Mouse (Mus musculus): ENCODE data around the gene Ankrd34a.
"Not testable (repeated sequence)": the region's sequence is repeated elsewhere in the genome, so short reads cannot be mapped to it uniquely, and the experiment has no call there.

Ankrd34a gene

GRCm38 (mm10) chr3:96601941-96602703 lies 5.7 kb downstream of the Ankrd34a start:
- intact Hi-C loops (cut with DNase I) = no loop called here

- intact Hi-C loops (cut with DNase I) = no loop called here
These were observed 6.3 kb downstream of the Ankrd34a start for GRCm38 (mm10) chr3:96602704-96603084.

DNA sequence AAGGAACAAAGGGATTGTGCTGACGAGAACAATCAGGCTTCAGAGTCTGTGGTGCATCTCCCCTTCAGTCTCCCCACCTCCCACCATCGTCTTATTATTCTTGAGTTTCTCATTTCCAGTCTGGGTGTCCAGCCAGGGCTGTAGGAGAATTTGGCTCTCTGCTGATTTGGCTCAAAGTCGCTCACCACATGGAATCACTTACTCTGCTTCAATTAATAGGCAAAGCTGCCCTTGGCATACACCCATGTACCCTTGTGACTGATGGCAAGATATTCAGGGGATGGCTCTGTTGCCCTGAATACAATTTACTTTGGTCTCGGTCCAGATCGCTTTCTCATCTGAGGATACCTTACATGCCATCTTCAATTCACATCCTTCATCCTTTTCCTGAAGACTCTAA lies 6.9 kb downstream of the Ankrd34a start:
- intact Hi-C loops (cut with DNase I) = no loop called here

- intact Hi-C loops (cut with DNase I) = not testable (repeated sequence)
These were observed 9.6 kb downstream of the Ankrd34a start for GRCm38 (mm10) chr3:96606007-96606406.

DNA sequence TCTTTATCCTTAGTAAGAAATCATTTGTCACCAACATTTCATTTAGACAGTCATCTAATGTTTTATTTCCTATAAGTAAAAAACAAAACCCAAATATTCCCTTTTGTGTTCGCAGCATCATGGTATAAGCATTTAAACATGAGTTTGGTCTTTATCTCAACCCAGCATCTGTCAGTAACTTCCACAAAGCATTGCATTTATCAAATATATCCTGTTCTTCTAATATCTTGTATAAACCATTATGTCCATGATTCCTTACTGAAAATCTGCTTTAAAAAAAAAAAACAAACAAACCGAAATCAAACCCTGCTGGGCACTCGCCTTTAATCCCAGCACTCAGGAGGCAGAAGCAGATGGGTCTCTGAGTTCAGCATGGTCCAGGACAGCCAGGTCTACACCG lies 10.2 kb downstream of the Ankrd34a start:
- intact Hi-C loops (cut with DNase I) = no loop called here

DNA sequence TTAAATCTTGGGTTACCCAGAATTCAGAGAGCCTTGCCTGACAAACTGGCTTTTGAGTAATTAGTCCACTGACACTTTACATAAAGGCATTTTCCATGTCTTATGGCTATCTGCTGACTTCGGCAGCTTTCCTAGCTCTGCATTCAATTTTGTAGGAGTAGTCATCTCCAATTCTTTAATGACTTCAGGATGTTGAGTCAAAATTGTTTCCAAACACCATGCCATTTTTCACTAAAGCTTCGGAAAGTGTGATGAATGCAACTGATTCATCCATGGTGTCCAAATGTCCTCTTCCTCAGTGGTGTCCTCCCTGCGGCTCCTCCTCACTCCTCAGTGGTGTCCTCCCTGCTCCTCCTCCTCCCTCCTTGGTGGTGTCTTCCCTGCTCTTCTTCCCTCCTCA lies 21.5 kb downstream of the Ankrd34a start:
- intact Hi-C loops (cut with DNase I) = no loop called here

DNA sequence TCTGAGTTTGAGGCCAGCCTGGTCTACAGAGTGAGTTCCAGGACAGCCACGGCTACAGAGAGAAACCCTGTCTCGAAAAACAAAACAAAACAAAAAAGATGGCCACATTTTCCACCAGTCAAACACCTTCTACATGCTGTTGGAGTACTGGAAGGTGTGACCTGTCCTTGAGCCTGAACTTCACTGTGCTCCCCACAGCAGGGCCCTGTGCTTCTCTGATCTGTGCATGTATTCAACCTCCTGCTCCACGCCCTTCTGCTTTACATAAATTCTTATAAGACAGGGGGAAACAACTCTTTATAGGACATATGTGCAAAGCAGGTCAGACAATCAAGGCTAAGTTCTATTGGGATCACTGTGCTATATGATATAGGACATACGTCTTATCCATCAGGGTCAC lies 26.8 kb downstream of the Ankrd34a start:
- intact Hi-C loops (cut with DNase I) = no loop called here

DNA sequence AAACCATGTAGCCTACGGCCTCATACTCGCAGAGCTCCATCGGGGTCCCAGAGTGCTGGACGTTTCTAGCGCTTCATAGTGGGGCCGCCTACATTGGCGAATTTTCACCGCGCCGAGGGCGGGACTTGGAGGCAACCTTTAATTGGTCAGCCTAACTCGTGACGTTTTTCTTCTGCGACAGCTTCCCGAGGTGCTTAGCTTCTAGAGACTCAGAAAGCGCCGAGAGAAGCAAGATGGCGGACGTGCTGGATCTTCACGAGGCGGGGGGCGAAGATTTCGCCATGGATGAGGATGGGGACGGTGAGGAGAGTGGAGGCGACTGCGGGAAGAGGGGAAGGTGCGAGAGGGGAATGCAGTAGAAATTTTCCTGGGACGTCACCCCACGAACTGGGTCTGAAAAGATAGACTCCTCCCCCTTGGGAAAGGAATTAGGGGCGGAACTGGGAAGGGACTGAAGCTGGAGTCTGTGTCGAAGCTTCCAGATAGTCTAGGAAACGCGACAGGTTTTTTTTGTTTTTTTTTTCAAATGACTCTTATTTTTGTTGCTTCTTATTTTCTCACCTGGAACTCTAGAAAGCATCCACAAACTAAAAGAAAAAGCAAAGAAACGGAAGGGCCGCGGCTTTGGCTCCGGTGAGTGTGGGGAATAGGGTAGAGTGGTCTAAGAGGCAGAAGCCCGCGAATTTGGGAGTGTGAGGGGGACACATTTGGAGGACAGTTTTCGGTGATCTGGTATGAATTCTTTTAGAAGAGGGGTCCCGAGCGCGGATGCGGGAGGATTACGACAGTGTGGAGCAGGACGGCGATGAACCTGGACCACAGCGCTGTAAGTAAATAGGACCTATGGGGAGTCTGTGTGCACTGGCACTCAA lies 33.5 kb downstream of the Ankrd34a start, which contains the start of gene Rbm8a:
Rbm8a (plus strand) TSS at position 205 of the 872 bp plus-strand sequence.
- intact Hi-C loops (cut with DNase I) = no loop called here

DNA sequence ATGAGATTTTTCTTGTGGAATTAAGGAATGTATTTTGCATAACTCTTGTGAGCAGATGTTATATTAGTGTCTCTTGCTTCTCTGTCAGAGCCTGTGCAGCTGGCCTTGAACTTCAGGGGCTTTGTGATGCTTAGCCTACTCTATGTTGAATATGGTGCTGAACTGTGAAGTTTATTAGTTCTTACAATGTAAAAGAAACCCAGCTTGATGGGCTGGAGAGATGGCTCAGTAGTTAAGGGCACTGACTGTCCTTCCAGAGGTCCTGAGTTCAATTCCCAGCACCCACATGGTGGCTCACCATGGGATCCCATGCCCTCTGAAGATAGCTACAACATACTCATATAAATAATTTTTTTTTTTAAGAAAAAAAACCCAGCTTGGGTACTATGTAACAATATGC lies 35.6 kb downstream of the Ankrd34a start:
- intact Hi-C loops (cut with DNase I) = no loop called here

DNA sequence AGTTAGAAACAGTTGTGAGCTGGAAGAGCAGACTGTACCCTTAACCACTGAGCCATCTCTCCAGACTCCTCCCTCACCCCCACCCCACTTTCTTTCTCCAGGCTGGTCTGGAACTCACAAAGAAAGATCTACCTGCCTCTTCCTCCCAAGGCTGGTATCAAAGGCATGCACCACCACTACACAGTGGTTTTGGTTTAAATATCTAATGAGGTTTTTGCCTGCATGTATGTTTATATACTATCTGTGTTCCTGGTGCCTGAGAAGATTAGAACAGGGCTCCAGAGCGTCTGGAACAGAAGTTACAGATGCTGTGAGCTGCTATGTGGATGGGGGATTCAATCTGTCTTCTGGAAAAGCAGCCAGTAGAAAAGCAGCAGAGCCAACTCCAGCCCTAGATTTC lies 37.6 kb downstream of the Ankrd34a start:
- intact Hi-C loops (cut with DNase I) = no loop called here

DNA sequence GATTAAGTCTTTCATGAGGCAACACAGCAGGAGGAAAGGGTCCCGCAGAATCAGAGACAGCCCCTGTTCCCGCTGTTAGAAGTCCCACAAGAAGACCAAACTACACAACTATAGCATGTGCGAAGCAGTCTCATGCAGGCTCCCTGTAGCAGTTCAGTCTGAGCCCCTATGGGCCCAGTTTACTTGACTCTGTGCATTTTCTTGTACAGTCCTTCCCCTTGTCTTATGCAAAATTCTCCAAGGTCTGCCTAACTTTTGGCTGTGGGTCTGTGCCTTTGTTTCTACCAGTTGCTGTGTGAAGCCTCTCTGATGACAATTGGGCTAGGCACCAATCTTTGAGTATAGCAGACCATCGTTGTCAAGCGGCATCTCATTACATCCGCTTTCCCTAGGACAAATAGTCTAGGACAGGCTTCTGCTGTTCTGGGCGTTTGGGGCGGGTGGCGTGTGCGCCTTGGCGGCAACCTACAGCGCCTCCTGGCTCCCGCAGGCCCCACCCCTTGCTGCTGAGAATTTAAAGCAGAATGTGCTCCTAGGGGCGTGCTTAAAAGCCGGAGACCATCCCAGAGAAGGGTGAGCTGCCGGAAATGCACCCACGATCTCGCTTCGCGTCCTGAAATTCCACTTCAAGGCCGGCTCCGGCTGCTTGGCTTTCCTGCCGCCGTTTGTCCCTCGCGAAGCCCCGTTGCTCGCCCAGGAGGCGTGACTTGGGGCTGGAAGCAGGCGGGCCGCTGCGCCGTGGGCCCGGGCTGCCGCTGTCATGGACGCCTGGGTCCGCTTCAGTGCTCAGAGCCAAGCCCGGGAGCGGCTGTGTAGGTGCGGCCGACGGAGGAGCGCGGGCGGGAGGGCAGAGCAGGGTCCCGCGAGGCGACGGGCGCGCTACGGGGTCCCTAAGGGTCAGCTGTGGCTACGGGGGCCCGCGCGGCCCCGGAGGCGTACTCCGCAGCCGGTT lies 38.8 kb downstream of the Ankrd34a start, which contains the start of the genes Pex11b and Gm42957:
Pex11b (plus strand) TSS at position 449 of the 952 bp plus-strand sequence.
Gm42957 (plus strand) TSS at position 547 of the 952 bp plus-strand sequence.
- intact Hi-C loops (cut with DNase I) = loop anchor here (5.0 kb wide), 1 partner anchor 38 kb away; the partner anchor contains the start of gene Ankrd34a

DNA sequence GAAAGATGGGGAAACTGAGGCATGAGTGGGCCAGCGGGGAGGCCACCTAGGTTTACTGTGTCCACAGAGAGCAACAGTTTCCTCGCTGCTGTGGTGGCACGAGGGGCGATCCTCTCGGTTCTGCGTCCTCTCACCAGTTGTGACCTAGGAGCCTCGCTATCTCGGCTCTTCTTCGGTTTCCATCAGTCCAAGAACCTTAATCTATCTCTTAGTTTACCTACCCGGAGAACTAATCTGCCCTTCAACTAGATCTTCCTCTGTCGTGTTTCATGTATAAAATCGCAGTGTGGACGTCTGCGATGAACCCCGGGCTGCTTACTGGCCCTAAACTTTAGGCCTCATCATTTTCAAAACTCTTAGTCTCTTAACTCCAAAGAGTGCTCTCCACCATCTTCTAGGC lies 39.5 kb downstream of the Ankrd34a start:
- intact Hi-C loops (cut with DNase I) = loop anchor here (5.0 kb wide), 1 partner anchor 39 kb away; the partner anchor contains the start of gene Ankrd34a

- intact Hi-C loops (cut with DNase I) = loop anchor here (5.0 kb wide), 1 partner anchor 39 kb away; the partner anchor contains the start of gene Ankrd34a
These were observed 40.0 kb downstream of the Ankrd34a start for GRCm38 (mm10) chr3:96636448-96636847.

DNA sequence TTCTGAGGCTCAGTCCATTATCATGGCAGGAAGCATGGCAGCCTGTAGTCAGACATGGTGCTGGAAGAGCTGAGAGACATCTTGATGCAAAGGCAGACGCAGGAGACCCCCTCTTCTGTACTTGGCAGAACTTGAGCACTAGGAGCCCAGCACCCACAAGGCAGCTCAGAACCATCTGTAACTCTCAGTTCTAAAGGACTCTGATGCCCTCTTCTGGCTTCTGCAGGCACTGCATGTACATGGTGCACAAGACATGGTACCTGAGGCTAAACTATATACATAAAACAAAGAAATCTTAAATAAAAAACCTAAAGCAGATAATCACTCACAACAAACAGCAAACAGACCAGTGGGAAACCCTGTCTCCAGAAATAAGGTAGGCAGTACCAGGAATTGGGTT lies 42.8 kb downstream of the Ankrd34a start:
- intact Hi-C loops (cut with DNase I) = loop anchor here (2.0 to 5.0 kb wide), 3 partner anchors 42 to 94 kb away; partner anchors contain the start of gene Ankrd34a

GRCm38 (mm10) chr3:96645018-96645649 lies 48.7 kb downstream of the Ankrd34a start, which contains the start of gene Itga10:
TSS of gene Itga10 (plus strand) at chr3:96645584.
- intact Hi-C loops (cut with DNase I) = loop anchor here (10.0 kb wide), 1 partner anchor 60 kb away; the partner anchor contains the start of gene Nudt17

DNA sequence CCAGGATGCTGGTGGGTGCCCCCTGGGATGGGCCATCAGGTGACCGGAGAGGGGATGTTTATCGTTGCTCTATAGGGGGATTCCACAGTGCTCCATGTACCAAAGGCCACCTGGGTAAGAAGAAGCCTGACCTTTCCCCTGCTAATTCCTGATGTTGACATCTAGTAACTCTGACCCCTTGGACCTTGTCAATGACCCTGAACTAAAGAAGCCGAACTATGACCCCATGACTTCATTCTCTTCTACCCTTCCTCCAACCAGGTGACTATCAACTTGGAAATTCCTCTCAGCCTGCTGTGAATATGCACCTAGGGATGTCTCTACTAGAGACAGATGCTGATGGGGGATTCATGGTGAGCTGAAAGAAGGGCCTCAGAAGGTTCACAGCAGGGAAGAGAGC lies 50.9 kb downstream of the Ankrd34a start:
- intact Hi-C loops (cut with DNase I) = loop anchor here (10.0 kb wide), 1 partner anchor 57 kb away; the partner anchor contains the start of gene Nudt17

Measured in adrenal gland (tissue).